Mouse (Mus musculus): ENCODE measurements around the gene Scrt2. TPM values are rescaled to one million over a fixed set of nuclear protein-coding genes. Genes with fewer than 3 reads are reported as not detected.

Scrt2 gene
- polyA plus RNA-seq, 1 experiment from 2014 or later: not detected

DNA sequence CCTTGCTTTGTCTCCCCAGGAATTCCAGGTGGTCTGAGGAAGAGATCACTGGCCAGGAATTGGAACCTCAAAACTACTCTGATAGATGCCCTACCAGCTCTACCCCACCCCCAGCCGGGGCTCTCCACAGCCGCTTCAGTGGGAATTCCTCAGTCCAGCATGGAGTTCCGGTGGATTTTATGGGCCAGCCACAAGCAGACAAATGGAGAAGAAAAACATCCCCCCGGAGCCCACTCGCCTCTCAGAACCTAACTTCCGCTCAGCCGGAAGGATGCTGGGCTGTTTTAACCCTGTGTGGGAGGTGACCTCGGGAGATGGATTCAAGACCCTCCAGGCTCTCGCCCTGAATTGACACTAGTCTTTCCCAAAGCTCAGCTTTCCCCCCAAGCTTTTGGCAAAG lies 50.7 kb downstream of the Scrt2 start:
- WGBS: 31% methylated on average over 9 of the region's 9 CpGs
- ATAC-seq: no peak
- H3K27me3 ChIP-seq (replicated peaks; ENCODE audit: control insufficient read depth, insufficient read depth, low read length): no peaks in the 10 kb centered on the region
- no peaks in the 10 kb centered on the region for H3K4me1 ChIP-seq (ENCODE audit: control insufficient read depth, insufficient read depth, low read length)
- H3K4me3 ChIP-seq (ENCODE audit: low read length): no peak overlapping the region
- H3K9ac ChIP-seq (ENCODE audit: low read depth, low read length): no peak overlapping the region
- H3K4me2 ChIP-seq (ENCODE audit: low read depth, low read length): no peak overlapping the region
- H3K27ac ChIP-seq (ENCODE audit: low read length): no peak overlapping the region
- no peaks in the 10 kb centered on the region for H3K9me3 ChIP-seq (ENCODE audit: control insufficient read depth, low read length)
- H3K36me3 ChIP-seq (ENCODE audit: control insufficient read depth, insufficient read depth, low read length): no peaks in the 10 kb centered on the region

GRCm38 (mm10) chr2:152132691-152133090 lies 51.4 kb downstream of the Scrt2 start:
- Histone ChIP-seq H3K27ac (ENCODE audit: low read length) (no peak overlapping the region), H3K4me2 (ENCODE audit: low read depth, low read length) (no peak overlapping the region), H3K9ac (ENCODE audit: low read depth, low read length) (no peak overlapping the region), H3K36me3 (ENCODE audit: control insufficient read depth, insufficient read depth, low read length) (no peaks in the 10 kb centered on the region), H3K27me3 (replicated peaks; ENCODE audit: control insufficient read depth, insufficient read depth, low read length) (no peaks in the 10 kb centered on the region), H3K4me1 (ENCODE audit: control insufficient read depth, insufficient read depth, low read length) (no peaks in the 10 kb centered on the region), H3K4me3 (ENCODE audit: low read length) (no peak overlapping the region), H3K9me3 (ENCODE audit: control insufficient read depth, low read length) (no peaks in the 10 kb centered on the region)
- no peak for ATAC-seq
- WGBS: 45% methylated on average over 8 of the region's 8 CpGs

DNA sequence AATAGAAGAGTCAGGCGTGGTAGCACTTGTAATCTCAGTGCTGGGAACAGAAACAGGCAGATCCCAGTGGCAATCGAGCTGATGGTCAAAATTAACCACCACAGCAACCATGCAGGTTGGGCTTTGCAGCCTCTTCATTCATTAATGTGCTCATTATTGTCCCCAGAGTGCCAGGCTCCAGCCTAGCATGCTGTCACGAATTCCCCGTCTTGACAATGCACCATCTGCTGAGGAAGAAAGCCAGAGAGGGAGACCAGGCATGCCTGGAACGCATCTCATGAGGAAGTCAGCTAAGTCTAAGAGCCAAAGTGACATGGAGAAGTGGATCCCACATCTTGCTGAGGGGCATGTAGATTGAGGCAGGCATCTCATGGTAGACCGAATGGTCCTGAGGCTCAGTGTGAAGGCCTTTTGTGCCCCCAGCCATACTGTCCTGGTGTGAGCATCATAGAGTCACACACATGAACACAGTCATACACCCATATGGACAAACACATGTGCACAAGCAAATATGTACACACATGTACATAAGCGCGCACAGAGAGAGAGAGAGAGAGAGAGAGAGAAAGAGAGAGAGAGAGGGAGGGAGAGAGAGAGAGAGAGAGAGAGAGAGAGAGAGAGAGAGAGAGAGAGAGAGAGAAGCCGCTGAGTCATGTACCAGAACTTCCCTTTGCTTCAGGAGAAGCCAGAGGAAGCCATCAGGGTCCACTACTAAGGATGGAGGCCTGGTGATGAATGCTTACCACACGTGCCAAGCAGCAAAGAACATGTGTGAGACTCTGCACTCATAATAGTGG lies 58.1 kb downstream of the Scrt2 start:
- H3K4me2 ChIP-seq (ENCODE audit: low read depth, low read length): no peak overlapping the region
- no peaks in the 10 kb centered on the region for H3K9me3 ChIP-seq (ENCODE audit: control insufficient read depth, low read length)
- H3K4me1 ChIP-seq (ENCODE audit: control insufficient read depth, insufficient read depth, low read length): peaks cover 20% of the 10 kb centered on the region
- no peak overlapping the region for H3K27ac ChIP-seq (ENCODE audit: low read length)
- WGBS: 77% methylated on average over 10 of the region's 10 CpGs
- no peak overlapping the region for H3K9ac ChIP-seq (ENCODE audit: low read depth, low read length)
- H3K36me3 ChIP-seq (ENCODE audit: control insufficient read depth, insufficient read depth, low read length): no peaks in the 10 kb centered on the region
- H3K27me3 ChIP-seq (replicated peaks; ENCODE audit: control insufficient read depth, insufficient read depth, low read length): peaks cover 25% of the 10 kb centered on the region
- ATAC-seq: no peak
- H3K4me3 ChIP-seq (ENCODE audit: low read length): no peak overlapping the region

- no peak overlapping the region for H3K4me3 ChIP-seq (ENCODE audit: low read length)
- H3K4me2 ChIP-seq (ENCODE audit: low read depth, low read length): no peak overlapping the region
- no peak for ATAC-seq
- peaks cover 35% of the 10 kb centered on the region for H3K27me3 ChIP-seq (replicated peaks; ENCODE audit: control insufficient read depth, insufficient read depth, low read length)
- H3K9ac ChIP-seq (ENCODE audit: low read depth, low read length): no peak overlapping the region
- no peaks in the 10 kb centered on the region for H3K36me3 ChIP-seq (ENCODE audit: control insufficient read depth, insufficient read depth, low read length)
- H3K9me3 ChIP-seq (ENCODE audit: control insufficient read depth, low read length): no peaks in the 10 kb centered on the region
- peaks cover 20% of the 10 kb centered on the region for H3K4me1 ChIP-seq (ENCODE audit: control insufficient read depth, insufficient read depth, low read length)
- 53% methylated on average over 11 of the region's 11 CpGs for WGBS
- no peak overlapping the region for H3K27ac ChIP-seq (ENCODE audit: low read length)
Measured at GRCm38 (mm10) chr2:152140941-152141340, 59.6 kb downstream of the Scrt2 start.

GRCm38 (mm10) chr2:152141491-152141890 lies 60.2 kb downstream of the Scrt2 start:
- WGBS: 35% methylated on average over 1 of the region's 1 CpGs
- Histone ChIP-seq H3K4me2 (ENCODE audit: low read depth, low read length) (peak overlapping the region; percentile 97), H3K4me1 (ENCODE audit: control insufficient read depth, insufficient read depth, low read length) (peaks cover 20% of the 10 kb centered on the region), H3K9me3 (ENCODE audit: control insufficient read depth, low read length) (no peaks in the 10 kb centered on the region), H3K27me3 (replicated peaks; ENCODE audit: control insufficient read depth, insufficient read depth, low read length) (peaks cover 35% of the 10 kb centered on the region), H3K27ac (ENCODE audit: low read length) (0 out of 2 replicates have a peak overlapping the region, but pooled peaks have one; percentile 49), H3K9ac (ENCODE audit: low read depth, low read length) (peak overlapping the region; percentile 41; the same call in 1 of the 2 replicates), H3K36me3 (ENCODE audit: control insufficient read depth, insufficient read depth, low read length) (no peaks in the 10 kb centered on the region), H3K4me3 (ENCODE audit: low read length) (peak overlapping the region; percentile 45)
- ATAC-seq: no peak

- peaks cover 35% of the 10 kb centered on the region for H3K27me3 ChIP-seq (replicated peaks; ENCODE audit: control insufficient read depth, insufficient read depth, low read length)
- peak; percentile 72 for ATAC-seq
- WGBS: 1% methylated on average over 13 of the region's 13 CpGs
Measured at GRCm38 (mm10) chr2:152142046-152142445, 60.7 kb downstream of the Scrt2 start.

GRCm38 (mm10) chr2:152142571-152142970 lies 61.2 kb downstream of the Scrt2 start:
- Histone ChIP-seq H3K4me1 (ENCODE audit: control insufficient read depth, insufficient read depth, low read length) (peaks cover 20% of the 10 kb centered on the region), H3K9ac (ENCODE audit: low read depth, low read length) (no peak overlapping the region), H3K36me3 (ENCODE audit: control insufficient read depth, insufficient read depth, low read length) (no peaks in the 10 kb centered on the region), H3K27ac (ENCODE audit: low read length) (no peak overlapping the region), H3K9me3 (ENCODE audit: control insufficient read depth, low read length) (no peaks in the 10 kb centered on the region), H3K27me3 (replicated peaks; ENCODE audit: control insufficient read depth, insufficient read depth, low read length) (peaks cover 35% of the 10 kb centered on the region), H3K4me2 (ENCODE audit: low read depth, low read length) (peak overlapping the region; percentile 97), H3K4me3 (ENCODE audit: low read length) (peak overlapping the region; percentile 57)
- 6% methylated on average over 11 of the region's 11 CpGs for WGBS
- ATAC-seq: 0 out of 2 replicates have a peak, but pooled peaks have one; percentile 1

More at GRCm38 (mm10) chr2:152142046-152142445, 60.7 kb downstream of the Scrt2 start:
- H3K9me3 ChIP-seq (ENCODE audit: control insufficient read depth, low read length): no peaks in the 10 kb centered on the region
- H3K4me3 ChIP-seq (ENCODE audit: low read length): peak overlapping the region; percentile 45
- H3K4me1 ChIP-seq (ENCODE audit: control insufficient read depth, insufficient read depth, low read length): peaks cover 20% of the 10 kb centered on the region
- no peaks in the 10 kb centered on the region for H3K36me3 ChIP-seq (ENCODE audit: control insufficient read depth, insufficient read depth, low read length)
- H3K4me2 ChIP-seq (ENCODE audit: low read depth, low read length): peak overlapping the region; percentile 97
- H3K9ac ChIP-seq (ENCODE audit: low read depth, low read length): peak overlapping the region; percentile 41; the same call in 1 of the 2 replicates
- H3K27ac ChIP-seq (ENCODE audit: low read length): peak overlapping the region; percentile 49; the same call in 1 of the 2 replicates

DNA sequence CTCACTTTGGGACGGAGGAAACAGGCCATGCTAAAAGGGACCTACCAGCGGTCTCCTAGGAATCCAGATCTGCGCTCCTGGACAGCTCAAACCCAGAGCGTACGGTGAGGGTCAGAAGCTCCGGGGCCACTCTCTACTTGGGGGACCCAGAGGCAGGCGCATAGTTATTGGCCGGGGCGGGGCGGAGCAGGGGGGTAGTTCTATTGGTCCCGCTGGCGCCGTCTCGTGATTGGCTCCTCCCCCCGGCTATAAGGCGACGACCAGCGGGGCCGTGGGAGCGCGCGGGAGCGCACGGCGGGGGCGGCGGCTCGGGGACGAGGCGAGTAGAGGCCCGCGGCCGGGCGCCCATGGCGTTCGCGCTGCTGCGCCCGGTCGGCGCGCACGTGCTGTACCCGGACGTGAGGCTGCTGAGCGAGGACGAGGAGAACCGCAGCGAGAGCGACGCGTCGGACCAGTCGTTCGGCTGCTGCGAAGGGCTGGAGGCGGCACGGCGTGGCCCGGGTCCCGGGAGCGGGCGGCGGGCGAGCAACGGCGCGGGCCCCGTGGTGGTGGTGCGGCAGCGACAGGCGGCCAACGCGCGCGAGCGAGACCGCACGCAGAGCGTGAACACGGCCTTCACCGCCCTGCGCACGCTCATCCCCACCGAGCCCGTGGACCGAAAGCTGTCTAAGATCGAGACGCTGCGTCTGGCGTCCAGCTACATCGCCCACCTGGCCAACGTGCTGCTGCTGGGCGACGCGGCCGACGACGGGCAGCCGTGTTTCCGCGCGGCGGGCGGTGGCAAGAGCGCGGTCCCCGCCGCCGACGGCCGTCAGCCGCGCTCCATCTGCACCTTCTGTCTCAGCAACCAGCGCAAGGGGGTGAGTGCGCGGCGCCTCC lies 62.2 kb downstream of the Scrt2 start, which contains the start of gene Tcf15:
Tcf15 (plus strand) TSS at position 283 of the 879 bp plus-strand sequence.
- under 1% methylated on average over 115 of the region's 118 CpGs for WGBS
- no peaks in the 10 kb centered on the region for H3K36me3 ChIP-seq (ENCODE audit: control insufficient read depth, insufficient read depth, low read length)
- peaks cover 35% of the 10 kb centered on the region for H3K27me3 ChIP-seq (replicated peaks; ENCODE audit: control insufficient read depth, insufficient read depth, low read length)
- peaks cover 20% of the 10 kb centered on the region for H3K4me1 ChIP-seq (ENCODE audit: control insufficient read depth, insufficient read depth, low read length)
- H3K9ac ChIP-seq (ENCODE audit: low read depth, low read length): peak within 1 kb of the TSS; percentile 62
- no peak within 1 kb of the TSS; the same call in 1 of the 2 replicates for H3K27ac ChIP-seq (ENCODE audit: low read length)
- H3K9me3 ChIP-seq (ENCODE audit: control insufficient read depth, low read length): no peaks in the 10 kb centered on the region
- H3K4me3 ChIP-seq (ENCODE audit: low read length): peak within 1 kb of the TSS; percentile 57
- peak; percentile 88 for ATAC-seq
- peak within 1 kb of the TSS; percentile 97 for H3K4me2 ChIP-seq (ENCODE audit: low read depth, low read length)

DNA sequence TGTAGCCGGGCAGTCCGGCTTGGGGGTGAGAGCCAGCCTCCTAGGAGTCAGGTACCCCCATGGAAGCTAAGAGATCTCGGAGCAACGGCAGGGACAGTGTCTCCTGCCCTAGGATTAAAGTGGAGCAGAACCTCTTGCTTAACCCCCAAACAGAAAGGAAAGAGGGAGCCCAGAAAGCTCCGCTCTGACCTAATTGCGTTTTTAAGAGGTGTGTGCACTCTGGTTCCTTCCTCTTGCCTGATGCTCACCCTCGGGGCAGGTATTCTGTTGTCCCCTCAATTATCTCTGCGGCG lies 62.8 kb downstream of the Scrt2 start:
- WGBS: 22% methylated on average over 9 of the region's 9 CpGs
- ATAC-seq: no peak
- Histone ChIP-seq H3K27ac (ENCODE audit: low read length) (no peak overlapping the region; the same call in 1 of the 2 replicates), H3K4me2 (ENCODE audit: low read depth, low read length) (peak overlapping the region; percentile 97), H3K4me1 (ENCODE audit: control insufficient read depth, insufficient read depth, low read length) (peaks cover 20% of the 10 kb centered on the region), H3K9ac (ENCODE audit: low read depth, low read length) (peak overlapping the region; percentile 62), H3K27me3 (replicated peaks; ENCODE audit: control insufficient read depth, insufficient read depth, low read length) (peaks cover 35% of the 10 kb centered on the region), H3K9me3 (ENCODE audit: control insufficient read depth, low read length) (no peaks in the 10 kb centered on the region), H3K36me3 (ENCODE audit: control insufficient read depth, insufficient read depth, low read length) (no peaks in the 10 kb centered on the region), H3K4me3 (ENCODE audit: low read length) (peak overlapping the region; percentile 57)
